Mouse (Mus musculus) embryonic facial prominence, embryonic 14.5 days (tissue): ENCODE results near the gene Cdc42ep2. TPM values are rescaled to one million over a fixed set of nuclear protein-coding genes. Genes with fewer than 3 reads are reported as not detected.
A peak's percentile ranks its signal among the peaks of the same experiment; 100 is the strongest.

ENCODE experiments used
- ATAC-seq: fragments of 200-750 bp; cut with Nextera tagmentation; 2 replicates; pipeline ENCODE4 v1.8.0; 2017; ENCODE audit warnings: low read depth, moderate number of reproducible peaks, moderate TSS enrichment
- DNase-seq: peaks from one replicate; pipeline ENCODE4 v3.0.0-alpha.2; 2015; ENCODE audit warnings: low spot score
- H3K27ac ChIP-seq: fragments of 300-500 bp; sonication (generic); replicated peaks from 2 replicates; pipeline ENCODE4 v1.5.1; 2014; ENCODE audit warnings: low read depth, mild to moderate bottlenecking, low read length, moderate library complexity
- H3K27me3 ChIP-seq: fragments of 300-500 bp; sonication (generic); replicated peaks from 2 replicates; pipeline ENCODE4 v1.6.1; 2014; ENCODE audit warnings: low read length; ENCODE audit not compliant: control insufficient read depth, insufficient read depth
- H3K36me3 ChIP-seq: fragments of 300-500 bp; sonication (generic); 2 replicates; pipeline ENCODE4 v1.6.1; 2014; ENCODE audit warnings: low read length, mixed read lengths; ENCODE audit not compliant: control insufficient read depth, insufficient read depth
- H3K4me1 ChIP-seq: fragments of 300-500 bp; sonication (generic); 2 replicates; pipeline ENCODE4 v1.6.1; 2014; ENCODE audit warnings: antibody characterized with exemption, low read length; ENCODE audit not compliant: control insufficient read depth, insufficient read depth
- H3K4me2 ChIP-seq: fragments of 300-500 bp; sonication (generic); 2 replicates; pipeline ENCODE4 v1.6.1; 2014; ENCODE audit warnings: low read depth, mild to moderate bottlenecking, low read length, moderate library complexity, mixed read lengths
- H3K4me3 ChIP-seq: fragments of 300-500 bp; sonication (generic); 2 replicates; pipeline ENCODE4 v1.5.1; 2014; ENCODE audit warnings: low read depth, mild to moderate bottlenecking, low read length
- H3K9ac ChIP-seq: fragments of 300-500 bp; sonication (generic); 2 replicates; pipeline ENCODE4 v1.6.1; 2014; ENCODE audit warnings: low read depth, mild to moderate bottlenecking, low read length, moderate library complexity, mixed read lengths
- H3K9me3 ChIP-seq: fragments of 300-500 bp; sonication (generic); 2 replicates; pipeline ENCODE4 v1.6.1; 2016; ENCODE audit warnings: low read length; ENCODE audit not compliant: control insufficient read depth
- WGBS: fragments of 180-500 bp; shearing (Covaris S2); extraction: QIAGEN DNeasy Blood & Tissue Kit; methylation state at CpG from one replicate; pipeline ENCODE4 v1.1.7; 2014; 5-methylcytosine and 5-hydroxymethylcytosine counted together
- polyA plus RNA-seq: library from polyadenylated mRNA; unstranded; fragments of >200 nt; fragmentation: Nextera tagmentation; extraction: Ambion mirVana; gene quantifications from 2 replicates; pipeline ENCODE4 v1.2.1, GENCODE M21; 2014

Cdc42ep2 gene
- polyA plus RNA-seq: 14.0 and 16.2 TPM in 2 replicates

- under 1% methylated on average over 15 of the region's 18 CpGs for WGBS
Observed at GRCm38 (mm10) chr19:5924713-5925093, at the start of gene Cdc42ep2. Gene Cdc42ep2 (minus strand): TSS chr19:5924816.

GRCm38 (mm10) chr19:5967664-5968063 is 43.0 kb upstream of the Cdc42ep2 start:
- Histone ChIP-seq H3K9ac (no peak overlapping the region), H3K4me2 (no peak overlapping the region), H3K4me3 (no peak overlapping the region), H3K9me3 (no peaks in the 10 kb centered on the region), H3K27me3 (no peaks in the 10 kb centered on the region), H3K4me1 (0 out of 2 replicates have a peak, but pooled peaks cover 5% of the 10 kb centered on the region), H3K27ac (no peak overlapping the region), H3K36me3 (no peaks in the 10 kb centered on the region)
- 85% methylated on average over 10 of the region's 10 CpGs for WGBS
- DNase-seq (no peak), ATAC-seq (no peak)

More at GRCm38 (mm10) chr19:5924713-5925093, at the start of gene Cdc42ep2:
- ATAC-seq (peak; percentile 95), DNase-seq (peak; percentile 98)
- Histone ChIP-seq H3K4me3 (peak within 1 kb of the TSS; percentile 63), H3K27ac (peak within 1 kb of the TSS; percentile 77), H3K9ac (peak within 1 kb of the TSS; percentile 60), H3K36me3 (no peaks in the 10 kb centered on the region), H3K9me3 (no peaks in the 10 kb centered on the region), H3K27me3 (no peaks in the 10 kb centered on the region; the same call in 1 of the 2 replicates), H3K4me1 (peaks cover 17% of the 10 kb centered on the region), H3K4me2 (peak within 1 kb of the TSS; percentile 96)

GRCm38 (mm10) chr19:5966786-5967185 is 42.2 kb upstream of the Cdc42ep2 start:
- Histone ChIP-seq H3K4me3 (no peak overlapping the region), H3K27ac (no peak overlapping the region), H3K36me3 (no peaks in the 10 kb centered on the region), H3K27me3 (no peaks in the 10 kb centered on the region), H3K9me3 (no peaks in the 10 kb centered on the region), H3K4me1 (0 out of 2 replicates have a peak, but pooled peaks cover 5% of the 10 kb centered on the region), H3K4me2 (no peak overlapping the region), H3K9ac (no peak overlapping the region)
- ATAC-seq (no peak), DNase-seq (no peak)
- WGBS: 60% methylated on average over 6 of the region's 6 CpGs

- 78% methylated on average over 2 of the region's 2 CpGs for WGBS
- no peak for ATAC-seq
Observed at GRCm38 (mm10) chr19:5965910-5966309, 41.3 kb upstream of the Cdc42ep2 start.

GRCm38 (mm10) chr19:5965280-5965679 is 40.7 kb upstream of the Cdc42ep2 start:
- ATAC-seq (peak; percentile 64; the same call in 1 of the 2 replicates), DNase-seq (peak; percentile 86)
- no peaks in the 10 kb centered on the region for H3K36me3 ChIP-seq
- no peaks in the 10 kb centered on the region for H3K27me3 ChIP-seq
- H3K4me2 ChIP-seq: no peak overlapping the region
- H3K4me3 ChIP-seq: no peak overlapping the region
- 6% methylated on average over 4 of the region's 4 CpGs for WGBS
- no peak overlapping the region for H3K9ac ChIP-seq
- H3K27ac ChIP-seq: no peak overlapping the region
- no peaks in the 10 kb centered on the region for H3K9me3 ChIP-seq
- H3K4me1 ChIP-seq: 0 out of 2 replicates have a peak, but pooled peaks cover 5% of the 10 kb centered on the region

More at GRCm38 (mm10) chr19:5965910-5966309, 41.3 kb upstream of the Cdc42ep2 start:
- Histone ChIP-seq H3K36me3 (no peaks in the 10 kb centered on the region), H3K27ac (no peak overlapping the region), H3K4me3 (no peak overlapping the region), H3K9ac (no peak overlapping the region), H3K27me3 (no peaks in the 10 kb centered on the region), H3K4me2 (no peak overlapping the region), H3K9me3 (no peaks in the 10 kb centered on the region), H3K4me1 (0 out of 2 replicates have a peak, but pooled peaks cover 5% of the 10 kb centered on the region)
- no peak for DNase-seq

GRCm38 (mm10) chr19:5964804-5965203 is 40.2 kb upstream of the Cdc42ep2 start:
- Histone ChIP-seq H3K27ac (peak overlapping the region; percentile 69; the same call in 1 of the 2 replicates), H3K4me1 (0 out of 2 replicates have a peak, but pooled peaks cover 5% of the 10 kb centered on the region), H3K9me3 (no peaks in the 10 kb centered on the region), H3K27me3 (no peaks in the 10 kb centered on the region), H3K36me3 (no peaks in the 10 kb centered on the region), H3K9ac (peak overlapping the region; percentile 80; the same call in 1 of the 2 replicates), H3K4me3 (peak overlapping the region; percentile 69), H3K4me2 (peak overlapping the region; percentile 77)
- no peak for DNase-seq
- no peak for ATAC-seq
- WGBS: 80% methylated on average over 2 of the region's 2 CpGs

GRCm38 (mm10) chr19:5963883-5964562 is 39.4 kb upstream of the Cdc42ep2 start, which contains the start of gene Pola2:
Gene Pola2 (minus strand): TSS chr19:5964202.
- H3K36me3 ChIP-seq: peaks cover 8% of the 10 kb centered on the region; the same call in 1 of the 2 replicates
- H3K4me3 ChIP-seq: peak within 1 kb of the TSS; percentile 69
- H3K27me3 ChIP-seq: no peaks in the 10 kb centered on the region
- H3K4me2 ChIP-seq: peak within 1 kb of the TSS; percentile 77
- 0 out of 2 replicates have a peak, but pooled peaks cover 5% of the 10 kb centered on the region for H3K4me1 ChIP-seq
- WGBS: under 1% methylated on average over 26 of the region's 50 CpGs
- DNase-seq (peak; percentile 95), ATAC-seq (peak; percentile 92)
- peak within 1 kb of the TSS; percentile 80 for H3K9ac ChIP-seq
- H3K9me3 ChIP-seq: no peaks in the 10 kb centered on the region
- peak within 1 kb of the TSS; percentile 69; the same call in 1 of the 2 replicates for H3K27ac ChIP-seq

GRCm38 (mm10) chr19:5962651-5963050 is 38.0 kb upstream of the Cdc42ep2 start:
- 17% methylated on average over 1 of the region's 1 CpGs for WGBS

More at GRCm38 (mm10) chr19:5962651-5963050, 38.0 kb upstream of the Cdc42ep2 start:
- Histone ChIP-seq H3K9ac (peak overlapping the region; percentile 80), H3K4me3 (peak overlapping the region; percentile 69), H3K4me1 (0 out of 2 replicates have a peak, but pooled peaks cover 5% of the 10 kb centered on the region), H3K36me3 (peaks cover 19% of the 10 kb centered on the region), H3K27me3 (no peaks in the 10 kb centered on the region), H3K4me2 (peak overlapping the region; percentile 77), H3K27ac (no peak overlapping the region), H3K9me3 (no peaks in the 10 kb centered on the region)
- DNase-seq (no peak), ATAC-seq (no peak)
